Mouse (Mus musculus) adrenal gland, postnatal 4 days (tissue): ENCODE measurements around the gene Cldn9. TPM values are rescaled to one million over a fixed set of nuclear protein-coding genes. Genes with fewer than 3 reads are reported as not detected.

Experiments used
- DNase-seq, 2 experiments: peaks; one replicate each; pipeline ENCODE4 v3.0.0; 2021 to 2022; ENCODE audit warnings: low spot score in 2 of 2, mixed read lengths in 2 of 2
- total RNA-seq, 2 experiments: library from RNA; stranded (reverse); gene quantifications; 2 replicates each; pipeline ENCODE4 v1.2.3; 2021

Cldn9 gene
- total RNA-seq, 2 experiments from 2014 or later: 2.4 TPM; not detected in 1

DNA sequence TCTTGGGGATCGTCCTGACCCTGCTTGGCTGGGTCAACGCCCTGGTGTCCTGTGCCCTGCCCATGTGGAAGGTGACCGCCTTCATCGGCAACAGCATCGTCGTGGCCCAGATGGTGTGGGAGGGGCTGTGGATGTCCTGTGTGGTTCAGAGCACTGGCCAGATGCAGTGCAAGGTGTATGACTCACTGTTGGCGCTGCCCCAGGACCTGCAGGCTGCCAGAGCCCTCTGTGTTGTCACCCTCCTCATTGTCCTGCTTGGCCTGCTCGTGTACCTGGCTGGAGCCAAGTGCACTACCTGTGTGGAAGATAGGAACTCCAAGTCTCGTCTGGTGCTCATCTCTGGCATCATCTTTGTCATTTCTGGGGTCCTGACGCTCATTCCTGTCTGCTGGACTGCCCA lies 2.7 kb downstream of the Cldn9 start:
- no peak for DNase-seq

DNA sequence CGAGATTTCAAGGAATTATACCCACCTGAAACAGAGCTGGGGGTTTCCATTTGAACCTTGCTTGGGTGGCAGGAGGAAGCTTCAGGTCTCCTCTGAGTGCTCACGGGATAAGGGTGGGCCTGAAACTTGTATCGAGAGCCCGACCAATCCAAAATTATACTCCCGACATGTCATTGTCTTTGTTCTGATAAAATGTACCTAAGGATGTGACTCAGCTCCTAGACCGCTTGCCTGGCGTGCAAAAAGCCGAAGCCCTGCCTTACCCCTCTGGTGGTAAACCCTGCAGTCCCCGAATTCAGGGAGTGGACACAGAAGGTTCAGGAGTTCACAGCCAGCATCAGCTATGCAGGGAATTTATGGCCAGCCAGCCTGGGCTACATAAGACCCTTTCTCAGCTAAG lies 3.5 kb downstream of the Cldn9 start:
- no peak for DNase-seq

DNA sequence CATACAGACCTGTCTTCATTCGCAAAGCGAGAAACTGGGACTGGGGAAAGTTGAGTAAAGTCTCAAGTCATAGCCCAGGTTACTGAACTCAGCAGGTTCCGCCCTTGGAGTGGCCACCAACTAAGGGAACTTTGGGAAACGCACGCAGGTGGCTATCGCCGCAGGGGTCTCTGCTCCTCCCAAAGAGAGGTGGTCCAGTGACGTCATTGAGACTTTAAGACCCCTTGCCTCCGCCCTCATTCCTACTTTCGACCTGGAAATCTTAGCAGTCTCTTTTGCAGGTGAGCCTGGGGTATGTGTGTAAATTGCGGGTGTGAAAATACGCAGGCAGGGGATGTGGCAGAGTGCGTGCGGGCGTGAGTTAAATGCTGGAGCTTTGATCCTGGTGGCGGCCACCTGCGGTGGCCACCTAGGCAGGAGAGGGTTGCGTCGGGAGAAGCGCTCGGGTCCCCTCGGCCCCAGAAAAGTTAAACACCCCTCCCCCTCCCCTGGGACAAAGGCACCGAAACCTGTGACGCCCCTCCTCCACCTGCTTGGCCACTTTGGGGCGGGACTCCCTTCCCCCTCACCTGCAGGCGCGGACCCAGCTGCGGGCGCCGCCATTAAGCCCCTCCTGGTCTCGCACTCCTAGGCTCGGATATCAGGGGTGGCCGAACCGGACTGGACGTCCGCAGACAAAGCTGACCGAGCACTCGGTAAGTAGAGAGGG lies 4.5 kb downstream of the Cldn9 start, which contains the start of gene Cldn6:
TSS of gene Cldn6 (plus strand) at position 123 of the 709 bp plus-strand sequence.
- DNase-seq: no peak

DNA sequence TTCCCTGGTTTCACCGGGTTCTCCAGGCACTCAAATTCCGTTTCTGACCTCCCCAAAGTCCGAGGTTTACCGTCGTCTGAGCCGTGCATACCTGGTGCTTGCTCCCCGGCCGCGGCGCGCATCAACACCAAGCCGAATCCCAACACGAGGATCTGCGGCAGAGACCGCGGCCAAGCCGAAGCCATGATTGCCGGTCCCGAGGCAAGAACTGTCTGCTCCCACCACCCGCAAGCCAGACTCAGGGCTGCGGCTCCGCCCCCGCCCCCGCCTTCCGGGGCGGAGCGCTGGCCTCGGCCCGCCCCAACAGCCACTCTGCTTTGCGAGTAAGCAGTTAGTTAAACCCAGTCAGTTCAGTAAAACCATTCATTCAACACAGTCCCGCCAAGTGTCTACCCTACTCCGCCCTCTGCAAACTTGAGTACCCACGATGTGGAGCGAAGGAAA lies 6.6 kb downstream of the Cldn9 start, which contains the start of gene Tnfrsf12a:
TSS of gene Tnfrsf12a (minus strand) at position 233 of the 444 bp plus-strand sequence.
- DNase-seq: peak; percentile 62 to 75

DNA sequence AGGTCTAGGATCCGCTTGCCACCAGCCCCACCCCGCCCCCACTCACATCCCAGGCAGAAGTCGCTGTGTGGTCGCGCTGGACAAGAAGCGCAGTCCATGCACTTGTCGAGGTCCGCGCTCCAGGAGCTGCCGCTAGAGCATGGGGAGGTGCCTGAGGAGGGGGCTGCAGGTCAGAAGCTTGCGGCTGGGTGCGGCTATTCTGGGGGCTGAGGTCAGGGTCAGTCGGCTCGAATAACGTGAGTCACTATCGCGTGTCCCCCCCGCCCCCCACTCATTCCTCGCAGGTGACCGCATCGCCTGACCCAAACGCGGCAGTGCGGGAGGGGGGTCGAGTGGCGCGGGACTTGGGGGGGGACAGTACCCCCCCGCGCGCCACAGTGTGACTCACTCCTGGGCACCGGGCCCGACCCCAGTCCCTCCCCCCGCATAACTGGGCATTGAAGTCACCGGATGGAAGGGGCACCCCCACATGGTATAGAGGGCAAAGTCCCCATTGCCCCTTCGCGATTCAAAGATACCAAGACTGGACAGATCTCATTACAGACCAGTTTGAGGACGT lies 7.3 kb downstream of the Cldn9 start:
- peak; percentile 37 to 57 for DNase-seq

DNA sequence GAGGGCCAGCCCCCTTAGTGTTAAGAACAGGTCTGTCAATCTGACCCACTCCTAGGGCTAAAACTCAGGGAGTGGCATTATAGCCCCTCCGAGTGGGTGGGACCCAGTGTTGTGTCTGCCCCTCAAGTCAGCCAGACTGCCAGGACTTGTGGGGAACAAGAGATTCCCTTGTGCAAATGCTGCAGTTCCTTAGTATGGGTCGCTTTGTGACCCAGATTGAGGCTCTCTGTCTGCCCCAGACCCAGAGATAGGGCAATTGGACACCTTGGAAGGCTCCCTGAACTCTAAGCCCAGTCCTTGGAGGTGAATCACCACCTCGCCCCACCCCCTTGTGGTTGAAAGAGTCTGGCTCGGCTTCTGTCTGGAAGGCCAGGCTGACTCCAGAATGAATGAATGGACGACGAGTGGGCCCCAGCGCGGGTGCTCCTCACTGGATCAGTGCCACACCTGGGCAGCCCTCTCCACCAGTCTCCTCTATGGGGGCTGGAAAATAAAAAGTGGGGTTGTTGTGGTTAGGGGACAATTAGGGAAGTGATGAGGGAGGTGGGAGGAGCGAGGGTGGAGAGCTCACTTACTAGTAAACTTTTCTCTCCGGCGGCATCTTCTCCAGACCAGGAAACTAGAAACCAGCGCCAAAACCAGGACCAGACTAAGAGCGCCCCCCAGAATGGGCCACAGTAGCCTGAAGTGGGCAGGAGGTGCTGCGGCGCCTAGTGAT lies 8.1 kb downstream of the Cldn9 start:
- DNase-seq: peak in 1 of 2 experiments; percentile 54

DNA sequence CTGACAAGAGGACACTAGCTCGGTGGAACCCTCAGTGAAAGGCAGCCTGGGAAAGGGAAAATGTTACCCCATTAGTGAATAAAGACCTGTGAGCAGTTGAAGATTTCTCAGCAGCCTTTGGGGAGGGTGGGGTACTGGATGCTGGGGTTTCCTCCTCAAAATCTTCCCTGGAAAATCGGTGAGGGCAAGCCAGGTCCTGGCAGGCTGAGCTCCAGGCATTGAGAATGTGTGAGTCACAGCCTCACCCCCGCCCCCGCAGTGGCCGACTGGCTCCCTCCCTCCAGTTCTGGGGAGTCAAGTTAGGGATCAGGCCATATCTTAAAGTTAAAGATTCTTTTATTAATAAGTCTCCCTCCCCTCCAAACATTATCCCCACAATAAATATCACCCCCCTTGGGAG lies 8.7 kb downstream of the Cldn9 start:
- DNase-seq: peak in 1 of 2 experiments; percentile 37

DNA sequence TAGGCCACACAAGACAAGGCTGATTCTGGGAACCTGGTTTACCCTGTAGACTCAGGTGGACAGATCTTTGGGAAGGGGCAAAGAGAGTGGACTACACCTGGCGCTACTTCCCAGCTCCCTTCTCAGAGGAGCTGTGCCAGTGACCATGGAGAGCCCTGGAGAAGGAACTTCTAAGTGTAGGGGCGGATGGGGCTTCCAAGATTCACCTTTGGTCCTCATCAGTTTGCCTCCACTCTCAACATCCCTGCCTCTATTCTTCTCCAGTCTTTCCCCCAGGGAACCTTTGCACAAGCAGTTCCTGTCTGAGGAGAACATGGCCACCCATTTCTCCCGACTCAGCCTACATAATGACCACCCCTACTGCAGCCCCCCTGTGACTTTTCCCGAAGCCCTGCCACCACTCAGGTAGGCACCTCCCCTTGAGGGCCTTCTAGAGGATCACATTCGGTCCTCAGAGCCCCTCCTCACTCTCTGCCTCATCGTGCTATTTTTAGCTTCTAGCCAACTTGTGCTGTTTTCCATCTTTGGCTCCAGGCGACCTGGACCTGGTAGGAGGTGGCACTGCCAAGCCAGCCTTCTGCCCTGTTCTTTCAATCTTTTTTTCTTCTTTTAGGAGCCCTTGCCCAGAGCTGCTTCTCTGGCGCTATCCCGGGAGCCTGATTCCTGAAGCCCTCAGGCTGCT lies 9.4 kb downstream of the Cldn9 start:
- DNase-seq: no peak

DNA sequence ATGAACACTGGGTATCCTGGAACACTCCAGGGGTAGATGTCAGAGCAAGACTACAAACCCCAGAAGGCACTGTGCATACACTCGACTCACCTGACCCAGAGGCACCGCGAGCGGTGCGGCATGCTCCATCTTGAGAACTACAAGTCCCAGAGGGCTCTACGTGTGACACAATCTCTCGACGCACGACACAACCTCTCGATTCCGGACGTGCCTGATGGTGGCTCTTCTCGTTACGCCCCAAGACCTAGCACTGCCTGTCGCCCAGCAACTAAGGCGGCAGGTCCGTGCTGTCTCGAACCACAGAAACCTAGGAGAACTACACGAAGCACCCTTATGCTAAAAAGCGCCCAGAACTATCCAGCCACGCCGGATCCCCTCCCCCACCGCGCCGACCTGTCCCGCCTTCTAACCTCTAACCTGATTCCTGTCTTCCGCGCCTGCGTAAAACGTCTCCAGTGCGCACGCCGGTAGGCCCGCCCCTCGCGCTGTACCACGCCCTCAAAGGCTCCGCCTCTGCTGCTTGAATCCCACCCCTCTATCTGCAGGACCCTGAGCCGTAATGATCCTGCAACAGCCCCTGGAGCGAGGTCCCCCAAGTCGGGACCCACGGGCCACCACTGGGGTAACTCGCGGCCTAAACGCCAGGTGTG lies 10.3 kb downstream of the Cldn9 start, which contains the start of the genes Hcfc1r1 and Thoc6:
TSS of gene Hcfc1r1 (plus strand) at position 173 of the 650 bp plus-strand sequence.
TSS of gene Thoc6 (minus strand) at position 459 of the 650 bp plus-strand sequence.
- peak; percentile 72 to 82 for DNase-seq

DNA sequence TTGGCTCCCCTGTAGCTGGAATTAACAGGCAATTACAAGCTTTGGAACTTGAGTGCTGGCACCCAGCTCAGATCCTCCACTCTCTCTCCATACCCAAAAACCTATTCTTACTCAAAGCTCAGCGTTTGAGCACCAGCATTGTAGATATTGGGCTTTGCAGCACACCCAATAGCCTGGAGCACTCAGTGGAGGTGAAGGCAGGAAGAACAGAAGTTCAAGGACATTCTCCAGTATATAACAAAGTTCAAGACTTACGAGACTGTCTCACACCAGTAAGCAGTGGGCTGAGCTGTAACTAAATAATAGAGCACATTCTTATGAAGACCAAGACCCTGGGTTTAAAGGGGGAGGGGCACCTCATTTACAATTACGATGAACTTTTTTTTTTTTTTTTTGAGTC lies 11.1 kb downstream of the Cldn9 start:
- DNase-seq: no peak

DNA sequence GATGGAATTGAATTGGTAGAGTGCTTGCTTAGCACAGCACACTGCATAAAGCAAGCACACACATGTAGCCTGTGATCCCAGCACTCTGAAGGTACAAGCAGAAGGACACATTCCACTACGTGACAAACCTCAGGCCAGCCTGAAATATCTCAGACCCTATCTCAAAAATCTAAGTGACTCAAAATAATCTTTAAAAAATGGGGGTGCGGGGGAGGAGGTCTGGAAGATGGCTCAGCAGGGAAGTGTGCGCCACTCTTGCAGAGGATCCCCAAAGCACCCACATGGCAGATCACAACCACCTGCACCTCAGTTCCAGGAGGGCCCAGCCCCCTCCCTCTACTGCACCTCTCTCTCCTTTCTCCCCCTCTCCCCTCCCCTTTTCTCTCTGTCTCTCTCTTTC lies 12.3 kb downstream of the Cldn9 start:
- no peak for DNase-seq

DNA sequence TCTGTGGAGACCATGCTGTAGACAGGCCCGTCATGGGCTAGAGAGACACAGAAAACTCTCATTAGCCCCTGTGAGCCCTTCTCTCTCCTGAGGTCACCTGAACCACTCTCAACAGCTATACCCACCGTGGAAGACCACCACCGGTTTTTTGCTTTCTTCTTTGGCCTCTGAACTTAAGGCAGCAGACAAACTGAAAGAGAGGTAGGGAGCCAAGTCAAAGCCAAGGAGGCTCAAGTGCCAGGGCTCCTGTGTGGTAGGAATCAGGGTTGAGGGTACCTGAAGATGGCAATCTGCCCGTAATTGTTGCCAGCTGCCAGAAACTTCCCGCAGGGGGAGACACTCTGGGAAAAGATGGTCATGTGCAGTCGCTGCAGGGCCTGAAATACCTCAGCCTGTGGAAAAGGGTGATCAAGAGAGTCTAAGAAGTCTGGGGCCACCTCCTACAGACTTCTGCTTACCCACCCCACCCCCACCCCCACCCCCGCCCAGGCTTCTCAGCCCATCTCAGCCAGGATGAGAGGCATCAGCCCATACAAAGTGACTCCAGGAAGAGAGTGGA lies 13.2 kb downstream of the Cldn9 start:
- DNase-seq: no peak

DNA sequence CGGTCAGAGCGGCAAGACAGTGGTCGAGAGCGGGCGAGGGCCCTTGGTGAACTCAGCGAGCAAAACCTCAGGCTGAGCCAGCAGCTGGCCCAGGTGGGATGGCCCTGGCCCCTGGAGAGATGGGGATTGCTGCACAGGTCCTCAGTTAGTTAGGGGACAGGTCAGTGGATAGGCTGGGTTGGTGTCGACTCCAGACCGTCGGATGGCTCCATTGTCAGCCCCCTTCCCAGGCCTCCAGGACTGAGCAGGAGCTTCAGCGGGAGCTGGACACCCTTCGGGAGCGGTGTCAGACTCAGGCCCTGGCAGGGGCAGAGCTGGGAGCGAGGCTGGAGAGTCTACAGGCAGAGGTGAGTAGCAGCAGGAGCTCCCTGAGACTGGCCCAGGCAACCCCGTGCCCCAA lies 18.3 kb downstream of the Cldn9 start:
- DNase-seq: no peak

DNA sequence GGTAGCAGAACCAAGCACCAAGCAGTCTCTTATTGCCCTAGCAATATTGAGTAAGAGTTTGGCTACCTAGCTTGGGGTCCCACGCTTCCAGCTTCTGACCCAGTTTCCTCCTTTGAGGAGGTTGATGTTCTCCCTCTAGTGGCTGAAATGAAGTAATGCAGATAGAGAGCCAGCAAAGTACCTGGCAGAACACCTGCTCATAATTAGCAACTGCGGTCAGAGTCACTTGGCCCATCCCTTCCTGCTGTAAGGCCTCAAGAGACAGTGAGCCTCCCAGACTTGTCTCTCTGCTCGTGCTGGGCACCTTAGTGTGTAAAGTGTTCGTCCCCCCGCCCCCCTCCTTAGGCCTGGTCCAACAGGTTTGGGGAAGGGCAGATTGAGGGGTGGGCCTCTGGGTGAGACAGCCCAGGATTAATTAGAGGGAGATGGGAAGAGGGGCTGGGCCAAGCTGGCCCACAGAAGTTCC lies 19.2 kb downstream of the Cldn9 start:
- no peak for DNase-seq

DNA sequence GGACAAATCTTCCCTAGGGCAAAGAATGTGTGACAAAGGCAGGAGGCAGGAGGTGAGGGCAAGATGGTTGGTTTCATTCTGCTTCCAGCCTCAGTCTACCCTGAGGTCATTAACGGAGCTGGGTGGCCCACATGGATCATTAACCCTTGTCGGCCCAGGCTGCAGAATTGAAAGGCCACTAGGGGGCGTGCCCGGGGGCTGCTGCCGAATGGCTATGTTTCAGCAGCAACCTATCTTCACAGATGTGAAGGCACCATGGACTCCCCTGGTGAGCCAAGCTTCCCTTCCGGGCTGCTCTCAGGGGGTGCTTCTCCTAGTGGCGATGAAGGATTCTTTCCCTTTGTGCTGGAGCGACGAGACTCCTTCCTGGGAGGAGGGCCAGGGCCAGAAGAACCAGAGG lies 22.3 kb downstream of the Cldn9 start:
- no peak for DNase-seq

DNA sequence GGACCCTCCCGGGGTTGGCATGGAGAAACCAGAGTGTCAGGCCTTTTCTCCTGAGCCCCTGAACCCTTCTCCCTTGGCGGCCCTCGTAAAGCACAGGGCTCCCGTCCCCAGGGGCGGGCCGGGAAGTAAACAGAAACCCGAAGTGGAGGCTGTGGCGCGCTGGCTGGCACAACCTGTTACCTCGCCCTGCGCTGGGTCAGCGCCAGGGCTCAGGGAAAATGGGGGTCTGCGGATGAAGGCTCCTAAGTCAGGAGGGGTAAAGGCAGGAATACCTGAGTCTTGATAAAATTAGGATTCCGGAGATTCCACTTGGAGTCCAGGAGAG lies 23.0 kb downstream of the Cldn9 start:
- no peak for DNase-seq

DNA sequence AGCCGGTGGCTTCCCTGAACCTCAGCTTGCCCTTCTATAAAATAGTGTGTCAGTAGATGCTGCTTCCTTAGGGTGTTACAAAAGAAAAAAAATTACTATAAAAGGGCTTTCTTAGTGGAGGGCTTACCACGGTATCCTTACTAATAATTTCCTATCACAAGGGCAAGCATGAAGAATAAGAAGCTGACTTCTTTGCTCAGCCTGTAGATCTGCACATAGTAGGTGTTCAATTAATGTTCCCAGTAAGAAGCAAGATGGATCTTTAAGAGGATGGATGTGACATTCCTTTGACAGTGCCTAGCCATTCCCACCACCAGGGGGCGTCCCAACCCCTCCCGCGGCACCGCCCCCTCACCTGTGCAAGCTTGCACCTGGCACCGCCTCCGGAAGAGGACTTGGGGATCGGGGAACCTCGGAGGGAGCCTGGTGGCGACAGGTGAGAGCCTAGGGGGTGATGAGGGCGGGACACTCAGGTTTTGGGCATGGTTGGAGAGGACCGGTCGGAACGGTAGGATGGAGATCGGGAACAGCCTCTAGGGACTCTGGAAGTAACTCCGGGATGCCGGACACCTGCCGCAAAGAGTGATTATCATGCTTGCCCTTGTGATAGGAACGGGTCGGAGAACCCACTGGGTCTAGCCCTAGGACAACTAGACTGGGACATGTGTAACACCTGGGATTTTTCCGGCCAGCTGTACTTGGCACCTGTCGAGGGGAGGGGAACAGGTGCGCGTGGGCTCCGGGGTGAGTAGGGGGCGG lies 23.5 kb downstream of the Cldn9 start, which contains the start of gene Bicdl2:
TSS of gene Bicdl2 (plus strand) at position 390 of the 759 bp plus-strand sequence.
- no peak for DNase-seq

DNA sequence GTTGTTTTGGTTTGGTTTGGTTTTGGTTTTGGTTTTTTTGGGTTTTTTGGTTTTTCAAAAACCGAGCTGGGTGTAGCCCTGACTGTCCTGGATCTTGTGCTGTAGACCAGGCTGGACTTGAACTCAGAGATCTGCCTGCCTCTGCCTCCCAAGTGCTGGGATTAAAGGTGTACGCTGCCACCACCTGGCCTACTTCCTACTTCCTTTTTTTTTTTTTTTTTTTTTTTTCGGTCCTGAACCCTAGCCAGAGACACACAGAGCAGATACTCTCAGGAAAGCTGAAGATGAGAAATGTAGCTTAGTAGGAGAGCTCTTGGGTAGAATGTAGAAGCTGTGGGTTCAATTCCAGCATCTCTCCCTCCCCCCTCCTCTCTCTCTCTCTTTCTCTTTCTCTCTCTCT lies 25.4 kb downstream of the Cldn9 start:
- no peak for DNase-seq

DNA sequence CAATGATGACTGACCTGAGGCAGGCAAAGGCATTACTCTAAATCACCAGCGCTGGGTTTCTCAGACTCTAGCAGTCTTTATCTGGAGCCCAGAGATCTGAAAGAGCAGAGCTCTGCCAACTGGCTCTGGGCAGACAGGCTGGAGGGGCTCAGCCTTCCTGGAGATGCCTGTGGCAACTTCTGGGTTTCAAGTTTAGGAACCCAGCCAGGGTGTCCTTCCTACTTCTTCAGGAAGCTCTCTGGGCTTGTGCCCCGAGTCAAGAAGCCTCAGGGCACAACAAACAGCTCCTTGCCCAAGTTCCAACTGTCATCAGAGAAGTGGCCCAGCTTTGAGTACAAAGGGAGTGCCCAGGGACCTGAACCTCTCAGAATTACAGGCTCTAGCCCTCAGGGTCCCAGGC lies 29.4 kb downstream of the Cldn9 start:
- DNase-seq: no peak

DNA sequence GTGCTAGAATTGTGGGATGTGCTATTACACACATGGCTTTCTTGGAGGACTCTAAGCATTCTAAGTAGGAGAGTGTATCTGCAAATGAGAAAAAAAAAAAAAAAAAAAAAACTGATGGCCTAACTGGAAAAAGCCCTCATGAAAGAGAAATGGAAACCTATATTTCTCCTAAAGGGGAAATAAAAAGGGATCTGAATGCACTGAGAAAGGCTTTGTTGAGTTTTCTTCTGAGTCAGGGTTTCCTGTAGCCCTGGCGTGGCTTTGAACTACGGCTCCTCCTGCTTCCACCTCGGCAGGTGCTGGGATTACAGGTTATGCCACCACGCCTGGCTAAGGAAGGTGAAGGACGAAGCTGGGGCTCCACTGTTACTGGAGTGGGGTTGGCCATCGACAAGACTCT lies 29.8 kb downstream of the Cldn9 start:
- no peak for DNase-seq
